Mouse (Mus musculus): Measurements from ENCODE around the gene Rhox8. TPM values are rescaled to one million over a fixed set of nuclear protein-coding genes. Genes with fewer than 3 reads are reported as not detected.

Gene Rhox8
- polyA plus RNA-seq, 1 experiment from 2014 or later: not detected

Other genes with a start within 250 kb of the Rhox8 start
- not detected in 2 replicates for gene Rhox2g, start 235.5 kb downstream of the Rhox8 start, polyA plus RNA-seq (2014; fragmentation: Nextera tagmentation; extraction: Ambion mirVana)
- gene Rhox4g, start 227.6 kb downstream of the Rhox8 start, polyA plus RNA-seq (2014; fragmentation: Nextera tagmentation; extraction: Ambion mirVana): not detected in 2 replicates
- not detected in 2 replicates for gene Rhox3h, start 210.2 kb downstream of the Rhox8 start, polyA plus RNA-seq (2014; fragmentation: Nextera tagmentation; extraction: Ambion mirVana)
- not detected in 2 replicates for gene Rhox2h, start 205.7 kb downstream of the Rhox8 start, polyA plus RNA-seq (2014; fragmentation: Nextera tagmentation; extraction: Ambion mirVana)
- gene Rhox5, start 74.1 kb downstream of the Rhox8 start, polyA plus RNA-seq (2014; fragmentation: Nextera tagmentation; extraction: Ambion mirVana): not detected in 2 replicates
- gene Rhox6, start 52.0 kb downstream of the Rhox8 start, polyA plus RNA-seq (2014; fragmentation: Nextera tagmentation; extraction: Ambion mirVana): not detected in 2 replicates
- gene Rhox7a, start 47.3 kb downstream of the Rhox8 start, polyA plus RNA-seq (2014; fragmentation: Nextera tagmentation; extraction: Ambion mirVana): not detected in 2 replicates
- gene Rhox7b, start 18.3 kb upstream of the Rhox8 start, polyA plus RNA-seq (2014; fragmentation: Nextera tagmentation; extraction: Ambion mirVana): not detected in 2 replicates
- not detected in 2 replicates for gene Rhox9, start 22.8 kb upstream of the Rhox8 start, polyA plus RNA-seq (2014; fragmentation: Nextera tagmentation; extraction: Ambion mirVana)
- gene Btg1-ps1, start 139.9 kb upstream of the Rhox8 start, polyA plus RNA-seq (2014; fragmentation: Nextera tagmentation; extraction: Ambion mirVana): not detected in 2 replicates
- not detected in 2 replicates for gene Btg1-ps2, start 164.2 kb upstream of the Rhox8 start, polyA plus RNA-seq (2014; fragmentation: Nextera tagmentation; extraction: Ambion mirVana)
- gene Rhox10, start 187.5 kb upstream of the Rhox8 start, polyA plus RNA-seq (2014; fragmentation: Nextera tagmentation; extraction: Ambion mirVana): not detected in 2 replicates
- gene Rhox11, start 206.2 kb upstream of the Rhox8 start, polyA plus RNA-seq (2014; fragmentation: Nextera tagmentation; extraction: Ambion mirVana): not detected in 2 replicates
- not detected in 2 replicates for gene Rhox12, start 232.0 kb upstream of the Rhox8 start, polyA plus RNA-seq (2014; fragmentation: Nextera tagmentation; extraction: Ambion mirVana)
- not detected in 2 replicates for gene Rhox13, start 242.3 kb upstream of the Rhox8 start, polyA plus RNA-seq (2014; fragmentation: Nextera tagmentation; extraction: Ambion mirVana)

All from forebrain, embryonic 14.5 days (tissue).